Mouse (Mus musculus): ENCODE measurements around the gene Hepacam. TPM values are rescaled to one million over a fixed set of nuclear protein-coding genes. Genes with fewer than 3 reads are reported as not detected.

Gene Hepacam
- total RNA-seq, 1 experiment = 0.36 TPM

DNA sequence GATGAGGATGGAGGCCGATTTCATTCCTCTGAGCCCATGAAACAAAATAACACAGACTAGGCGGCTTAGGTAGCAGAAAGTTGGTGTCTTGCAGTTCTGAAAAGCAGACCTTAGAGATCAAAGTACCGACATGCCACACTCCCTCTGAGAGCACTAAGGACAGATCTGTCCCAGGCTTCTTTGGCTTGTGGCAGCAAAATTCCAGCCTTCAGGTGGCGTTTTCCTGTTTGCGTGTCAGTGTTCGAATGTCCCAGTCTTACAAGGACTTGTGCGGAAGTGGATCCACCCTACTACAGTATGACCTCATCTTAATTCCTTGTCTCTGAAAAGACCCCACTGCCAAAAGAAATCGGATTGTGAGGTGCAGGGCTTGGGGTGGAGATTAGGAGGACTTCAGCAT lies 1.7 kb downstream of the Hepacam start:
- no peak for TF ChIP-seq CHD2 (IDR thresholded peaks at IDR 0.05; ENCODE audit: low read depth, low read length)
- no peak for DNase-seq (ENCODE audit: low read depth, low spot score)

DNA sequence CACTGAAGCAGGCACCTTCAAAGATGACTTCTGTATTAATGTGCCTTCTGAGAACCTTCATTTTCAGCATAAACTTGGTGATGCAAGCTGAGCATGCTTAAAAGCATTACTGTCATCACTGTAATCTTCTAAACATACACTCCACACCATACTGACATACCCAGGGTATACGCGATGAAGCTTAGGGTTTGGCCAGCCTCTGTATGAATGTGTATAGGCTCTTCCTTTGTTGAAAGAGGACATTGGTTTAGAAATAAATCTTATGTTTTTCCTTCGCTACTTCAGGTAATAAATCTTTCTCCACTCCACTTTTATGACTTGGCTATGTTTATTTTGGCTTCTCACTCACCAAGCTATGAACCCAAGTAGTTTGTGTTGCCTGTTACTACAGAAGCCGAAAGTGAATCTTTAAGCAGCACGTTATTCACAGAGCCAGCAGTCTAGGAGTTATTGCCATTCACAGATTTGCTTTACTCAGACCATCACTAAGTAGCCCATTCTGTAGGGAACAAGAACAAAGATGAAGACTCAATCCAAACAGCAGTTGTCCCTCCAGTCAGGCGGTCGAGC lies 4.2 kb downstream of the Hepacam start:
- no peak overlapping the region for H3K27ac ChIP-seq (ENCODE audit: insufficient read depth, low read depth, low read length, poor library complexity, severe bottlenecking)
- no peak for TF ChIP-seq CHD2 (IDR thresholded peaks at IDR 0.05; ENCODE audit: low read depth, low read length)
- TF ChIP-seq HCFC1 (IDR thresholded peaks at IDR 0.05; ENCODE audit: borderline replicate concordance, insufficient read depth, low read length) = no peak
- TF ChIP-seq ZNF384 (IDR thresholded peaks at IDR 0.05; ENCODE audit: low read depth, low read length) = no peak
- TF ChIP-seq MAFK (IDR thresholded peaks at IDR 0.05; ENCODE audit: insufficient read depth, low read depth, low read length) = no peak
- TF ChIP-seq ZC3H11A (IDR thresholded peaks at IDR 0.05; ENCODE audit: borderline replicate concordance, low read depth, low read length) = no peak
- in situ Hi-C loops (cut with MboI; ENCODE audit: low sequenced_read_pairs in 2 of 2, unreplicated experiment in 2 of 2) = no loop called here
- H3K9ac ChIP-seq (ENCODE audit: insufficient read depth, low read depth, low read length, poor library complexity, severe bottlenecking) = no peak overlapping the region
- H3K36me3 ChIP-seq (ENCODE audit: control insufficient read depth, insufficient read depth, low read length, poor library complexity, severe bottlenecking) = no peaks in the 10 kb centered on the region
- no peaks in the 10 kb centered on the region for H3K9me3 ChIP-seq (ENCODE audit: control insufficient read depth, insufficient read depth, low read depth, low read length)
- no peak overlapping the region for H3K4me3 ChIP-seq (ENCODE audit: insufficient read depth in 1 of 2, low read depth in 1 of 2, low read length in 2 of 2, poor library complexity in 1 of 2, severe bottlenecking in 1 of 2)
- 0 out of 4 replicates have a peak, but pooled peaks cover 0 to 2% of the 10 kb centered on the region in 2 experiments for H3K4me1 ChIP-seq (ENCODE audit: control insufficient read depth in 2 of 2, insufficient read depth in 2 of 2, low read length in 2 of 2, poor library complexity in 1 of 2)
- DNase-seq (ENCODE audit: low read depth, low spot score) = no peak

More for the DNA sequence above, 1.7 kb downstream of the Hepacam start:
- H3K27ac ChIP-seq (ENCODE audit: insufficient read depth, low read depth, low read length, poor library complexity, severe bottlenecking) = no peak overlapping the region
- 0 out of 4 replicates have a peak, but pooled peaks cover 0 to 2% of the 10 kb centered on the region in 2 experiments for H3K4me1 ChIP-seq (ENCODE audit: control insufficient read depth in 2 of 2, insufficient read depth in 2 of 2, low read length in 2 of 2, poor library complexity in 1 of 2)
- no peak overlapping the region for H3K9ac ChIP-seq (ENCODE audit: insufficient read depth, low read depth, low read length, poor library complexity, severe bottlenecking)
- H3K9me3 ChIP-seq (ENCODE audit: control insufficient read depth, insufficient read depth, low read depth, low read length) = no peaks in the 10 kb centered on the region
- no peak overlapping the region for H3K4me3 ChIP-seq (ENCODE audit: insufficient read depth in 1 of 2, low read depth in 1 of 2, low read length in 2 of 2, poor library complexity in 1 of 2, severe bottlenecking in 1 of 2)
- H3K36me3 ChIP-seq (ENCODE audit: control insufficient read depth, insufficient read depth, low read length, poor library complexity, severe bottlenecking) = no peaks in the 10 kb centered on the region
- in situ Hi-C loops (cut with MboI; ENCODE audit: low sequenced_read_pairs in 2 of 2, unreplicated experiment in 2 of 2) = no loop called here

- H3K9me3 ChIP-seq (ENCODE audit: control insufficient read depth, insufficient read depth, low read depth, low read length) = no peaks in the 10 kb centered on the region
Observed at GRCm38 (mm10) chr9:37375718-37376117, 8.6 kb downstream of the Hepacam start.

DNA sequence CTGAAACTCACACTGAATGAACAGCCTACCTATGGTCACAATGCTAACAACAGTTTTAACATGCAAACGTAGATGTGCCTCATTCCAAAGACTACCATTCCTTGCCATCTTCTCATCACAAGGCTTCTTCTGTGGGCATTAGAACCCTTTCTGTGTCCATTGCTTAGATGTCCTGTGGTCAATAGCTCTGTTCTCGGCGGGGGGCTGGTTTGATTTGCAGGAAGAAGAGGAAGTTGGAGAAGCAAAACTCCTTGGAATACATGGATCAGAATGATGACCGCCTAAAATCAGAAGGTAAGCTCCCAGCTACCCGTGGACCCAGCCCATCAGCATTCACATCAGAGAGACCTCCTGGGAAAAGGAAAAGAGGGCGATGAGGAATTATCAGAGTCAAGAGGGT lies 16.0 kb downstream of the Hepacam start:
- in situ Hi-C loops (cut with MboI; ENCODE audit: low sequenced_read_pairs in 2 of 2, unreplicated experiment in 2 of 2) = no loop called here
- no peak overlapping the region for H3K9ac ChIP-seq (ENCODE audit: insufficient read depth, low read depth, low read length, poor library complexity, severe bottlenecking)
- no peaks in the 10 kb centered on the region for H3K9me3 ChIP-seq (ENCODE audit: control insufficient read depth, insufficient read depth, low read depth, low read length)
- peaks cover 7 to 9% of the 10 kb centered on the region in 2 experiments for H3K4me1 ChIP-seq (ENCODE audit: control insufficient read depth in 2 of 2, insufficient read depth in 2 of 2, low read length in 2 of 2, poor library complexity in 1 of 2)
- H3K27ac ChIP-seq (ENCODE audit: insufficient read depth, low read depth, low read length, poor library complexity, severe bottlenecking) = no peak overlapping the region
- no peak for TF ChIP-seq MAFK (IDR thresholded peaks at IDR 0.05; ENCODE audit: insufficient read depth, low read depth, low read length)
- TF ChIP-seq HCFC1 (IDR thresholded peaks at IDR 0.05; ENCODE audit: borderline replicate concordance, insufficient read depth, low read length) = no peak
- no peak for TF ChIP-seq ZNF384 (IDR thresholded peaks at IDR 0.05; ENCODE audit: low read depth, low read length)
- TF ChIP-seq ZC3H11A (IDR thresholded peaks at IDR 0.05; ENCODE audit: borderline replicate concordance, low read depth, low read length) = no peak
- no peak for TF ChIP-seq CHD2 (IDR thresholded peaks at IDR 0.05; ENCODE audit: low read depth, low read length)
- no peak for DNase-seq (ENCODE audit: low read depth, low spot score)
- H3K4me3 ChIP-seq (ENCODE audit: insufficient read depth in 1 of 2, low read depth in 1 of 2, low read length in 2 of 2, poor library complexity in 1 of 2, severe bottlenecking in 1 of 2) = no peak overlapping the region
- H3K36me3 ChIP-seq (ENCODE audit: control insufficient read depth, insufficient read depth, low read length, poor library complexity, severe bottlenecking) = no peaks in the 10 kb centered on the region; the same call in 1 of the 2 replicates

More at GRCm38 (mm10) chr9:37375718-37376117, 8.6 kb downstream of the Hepacam start:
- Histone ChIP-seq H3K36me3 (ENCODE audit: control insufficient read depth, insufficient read depth, low read length, poor library complexity, severe bottlenecking) (no peaks in the 10 kb centered on the region), H3K4me1 (ENCODE audit: control insufficient read depth in 2 of 2, insufficient read depth in 2 of 2, low read length in 2 of 2, poor library complexity in 1 of 2) (no peaks in the 10 kb centered on the region), H3K4me3 (ENCODE audit: insufficient read depth in 1 of 2, low read depth in 1 of 2, low read length in 2 of 2, poor library complexity in 1 of 2, severe bottlenecking in 1 of 2) (no peak overlapping the region), H3K9ac (ENCODE audit: insufficient read depth, low read depth, low read length, poor library complexity, severe bottlenecking) (no peak overlapping the region), H3K27ac (ENCODE audit: insufficient read depth, low read depth, low read length, poor library complexity, severe bottlenecking) (no peak overlapping the region)
- no peak for TF ChIP-seq CHD2 (IDR thresholded peaks at IDR 0.05; ENCODE audit: low read depth, low read length)
- no peak for TF ChIP-seq ZNF384 (IDR thresholded peaks at IDR 0.05; ENCODE audit: low read depth, low read length)
- TF ChIP-seq HCFC1 (IDR thresholded peaks at IDR 0.05; ENCODE audit: borderline replicate concordance, insufficient read depth, low read length) = no peak
- TF ChIP-seq MAFK (IDR thresholded peaks at IDR 0.05; ENCODE audit: insufficient read depth, low read depth, low read length) = no peak
- TF ChIP-seq ZC3H11A (IDR thresholded peaks at IDR 0.05; ENCODE audit: borderline replicate concordance, low read depth, low read length) = no peak
- in situ Hi-C loops (cut with MboI; ENCODE audit: low sequenced_read_pairs in 2 of 2, unreplicated experiment in 2 of 2) = no loop called here
- no peak for DNase-seq (ENCODE audit: low read depth, low spot score)
